Mouse (Mus musculus) neural tube, embryonic 12.5 days (tissue): Measurements from ENCODE around the gene S100a4. TPM values are rescaled to one million over a fixed set of nuclear protein-coding genes. Genes with fewer than 3 reads are reported as not detected.

ENCODE experiments used
- ATAC-seq: fragments of 200-750 bp; cut with Nextera tagmentation; 2 replicates; pipeline ENCODE4 v1.8.0; 2017; ENCODE audit warnings: low read depth, mild to moderate bottlenecking, moderate TSS enrichment, moderate library complexity; ENCODE audit not compliant: low FRiP score
- H3K27ac ChIP-seq: fragments of 300-500 bp; sonication (generic); 2 replicates; pipeline ENCODE4 v1.5.1; 2016
- H3K27me3 ChIP-seq: fragments of 300-500 bp; sonication (generic); replicated peaks from 2 replicates; pipeline ENCODE4 v1.6.1; 2016; ENCODE audit warnings: mild to moderate bottlenecking
- H3K36me3 ChIP-seq: fragments of 300-500 bp; sonication (generic); 2 replicates; pipeline ENCODE4 v1.6.1; 2016; ENCODE audit warnings: mild to moderate bottlenecking
- H3K4me1 ChIP-seq: fragments of 300-500 bp; sonication (generic); 2 replicates; pipeline ENCODE4 v1.6.1; 2016
- H3K4me2 ChIP-seq: fragments of 300-500 bp; sonication (generic); replicated peaks from 2 replicates; pipeline ENCODE4 v1.6.1; 2016; ENCODE audit warnings: mild to moderate bottlenecking
- H3K4me3 ChIP-seq: fragments of 300-500 bp; sonication (generic); 2 replicates; pipeline ENCODE4 v1.5.1; 2016
- H3K9ac ChIP-seq: fragments of 300-500 bp; sonication (generic); 2 replicates; pipeline ENCODE4 v1.6.1; 2016; ENCODE audit warnings: mild to moderate bottlenecking
- H3K9me3 ChIP-seq: fragments of 300-500 bp; sonication (generic); 2 replicates; pipeline ENCODE4 v1.6.1; 2016; ENCODE audit warnings: mild to moderate bottlenecking
- WGBS: fragments of 180-500 bp; shearing (Covaris S2); methylation state at CpG from one replicate; pipeline ENCODE4 v1.1.7; 2016; 5-methylcytosine and 5-hydroxymethylcytosine counted together
- polyA plus RNA-seq: library from polyadenylated mRNA; unstranded; fragments of >200 nt; fragmentation: Nextera tagmentation; extraction: Ambion mirVana; gene quantifications from 2 replicates; pipeline ENCODE4 v1.2.1, GENCODE M21; 2016

The S100a4 gene
- polyA plus RNA-seq = 0.46 and 1.0 TPM in 2 replicates

GRCm38 (mm10) chr3:90603623-90604022, at the start of gene S100a4:
TSS of gene S100a4 (plus strand) at chr3:90603771.
- Histone ChIP-seq H3K27me3 (no peaks in the 10 kb centered on the region), H3K4me1 (0 out of 2 replicates have a peak, but pooled peaks cover 7% of the 10 kb centered on the region), H3K36me3 (no peaks in the 10 kb centered on the region), H3K27ac (no peak within 1 kb of the TSS), H3K4me2 (no peak within 1 kb of the TSS), H3K9ac (no peak within 1 kb of the TSS), H3K9me3 (no peaks in the 10 kb centered on the region), H3K4me3 (no peak within 1 kb of the TSS)
- 68% methylated on average over 3 of the region's 3 CpGs for WGBS
- no peak for ATAC-seq

GRCm38 (mm10) chr3:90555954-90556353, 47.6 kb upstream of the S100a4 start:
- Histone ChIP-seq H3K27me3 (no peaks in the 10 kb centered on the region), H3K4me1 (no peaks in the 10 kb centered on the region), H3K9me3 (no peaks in the 10 kb centered on the region), H3K4me3 (no peak overlapping the region), H3K36me3 (no peaks in the 10 kb centered on the region), H3K27ac (no peak overlapping the region), H3K4me2 (no peak overlapping the region), H3K9ac (no peak overlapping the region)
- ATAC-seq = peak; percentile 76
- WGBS = 42% methylated on average over 5 of the region's 5 CpGs

GRCm38 (mm10) chr3:90560008-90560628, 43.5 kb upstream of the S100a4 start, which contains the start of gene S100a3:
TSS of gene S100a3 (plus strand) at chr3:90560578.
- Histone ChIP-seq H3K27ac (no peak within 1 kb of the TSS), H3K9me3 (no peaks in the 10 kb centered on the region), H3K4me1 (no peaks in the 10 kb centered on the region), H3K4me3 (no peak within 1 kb of the TSS), H3K4me2 (no peak within 1 kb of the TSS), H3K27me3 (no peaks in the 10 kb centered on the region), H3K9ac (no peak within 1 kb of the TSS), H3K36me3 (no peaks in the 10 kb centered on the region)
- ATAC-seq = no peak
- 72% methylated on average over 6 of the region's 6 CpGs for WGBS

GRCm38 (mm10) chr3:90574691-90575090, 28.9 kb upstream of the S100a4 start:
- H3K9me3 ChIP-seq = no peaks in the 10 kb centered on the region

GRCm38 (mm10) chr3:90575320-90575719, 28.3 kb upstream of the S100a4 start:
- Histone ChIP-seq H3K4me3 (no peak overlapping the region), H3K27ac (no peak overlapping the region), H3K4me2 (no peak overlapping the region), H3K27me3 (no peaks in the 10 kb centered on the region), H3K4me1 (no peaks in the 10 kb centered on the region), H3K9me3 (no peaks in the 10 kb centered on the region), H3K36me3 (no peaks in the 10 kb centered on the region), H3K9ac (no peak overlapping the region)
- ATAC-seq = no peak
- 83% methylated on average over 3 of the region's 3 CpGs for WGBS

More at GRCm38 (mm10) chr3:90574691-90575090, 28.9 kb upstream of the S100a4 start:
- Histone ChIP-seq H3K4me1 (no peaks in the 10 kb centered on the region), H3K27ac (no peak overlapping the region), H3K27me3 (no peaks in the 10 kb centered on the region), H3K4me2 (no peak overlapping the region), H3K4me3 (no peak overlapping the region), H3K36me3 (no peaks in the 10 kb centered on the region), H3K9ac (no peak overlapping the region)
- WGBS = 90% methylated on average over 5 of the region's 5 CpGs
- no peak for ATAC-seq

GRCm38 (mm10) chr3:90576351-90577001, 27.1 kb upstream of the S100a4 start:
- ATAC-seq = no peak
- Histone ChIP-seq H3K27me3 (no peaks in the 10 kb centered on the region), H3K4me1 (no peaks in the 10 kb centered on the region), H3K9ac (no peak overlapping the region), H3K36me3 (no peaks in the 10 kb centered on the region), H3K9me3 (no peaks in the 10 kb centered on the region), H3K4me2 (no peak overlapping the region), H3K4me3 (no peak overlapping the region), H3K27ac (no peak overlapping the region)
- WGBS = 81% methylated on average over 10 of the region's 10 CpGs

GRCm38 (mm10) chr3:90579433-90579832, 24.1 kb upstream of the S100a4 start:
- Histone ChIP-seq H3K27ac (no peak overlapping the region), H3K27me3 (no peaks in the 10 kb centered on the region), H3K9me3 (no peaks in the 10 kb centered on the region), H3K36me3 (no peaks in the 10 kb centered on the region), H3K4me3 (no peak overlapping the region), H3K9ac (no peak overlapping the region), H3K4me1 (no peaks in the 10 kb centered on the region), H3K4me2 (no peak overlapping the region)
- no peak for ATAC-seq
- WGBS = 82% methylated on average over 7 of the region's 7 CpGs

GRCm38 (mm10) chr3:90581141-90581540, 22.4 kb upstream of the S100a4 start:
- 95% methylated on average over 5 of the region's 5 CpGs for WGBS
- no peak for ATAC-seq
- Histone ChIP-seq H3K9me3 (no peaks in the 10 kb centered on the region), H3K27me3 (no peaks in the 10 kb centered on the region), H3K4me1 (no peaks in the 10 kb centered on the region), H3K4me3 (no peak overlapping the region), H3K4me2 (no peak overlapping the region), H3K36me3 (no peaks in the 10 kb centered on the region), H3K9ac (no peak overlapping the region), H3K27ac (no peak overlapping the region)

GRCm38 (mm10) chr3:90582156-90582555, 21.4 kb upstream of the S100a4 start:
- Histone ChIP-seq H3K4me2 (no peak overlapping the region), H3K36me3 (no peaks in the 10 kb centered on the region), H3K4me3 (no peak overlapping the region), H3K4me1 (no peaks in the 10 kb centered on the region), H3K27ac (no peak overlapping the region), H3K9me3 (no peaks in the 10 kb centered on the region), H3K27me3 (no peaks in the 10 kb centered on the region), H3K9ac (no peak overlapping the region)
- no peak for ATAC-seq
- 98% methylated on average over 1 of the region's 1 CpGs for WGBS

- Histone ChIP-seq H3K27ac (no peak overlapping the region), H3K36me3 (no peaks in the 10 kb centered on the region), H3K9me3 (no peaks in the 10 kb centered on the region), H3K4me1 (no peaks in the 10 kb centered on the region), H3K4me3 (no peak overlapping the region), H3K27me3 (no peaks in the 10 kb centered on the region), H3K9ac (no peak overlapping the region), H3K4me2 (no peak overlapping the region)
- WGBS = 83% methylated on average over 4 of the region's 4 CpGs
- ATAC-seq = no peak
These were observed 21.0 kb upstream of the S100a4 start for GRCm38 (mm10) chr3:90582556-90582955.

GRCm38 (mm10) chr3:90583893-90584292, 19.7 kb upstream of the S100a4 start:
- no peak overlapping the region for H3K9ac ChIP-seq
- no peaks in the 10 kb centered on the region for H3K36me3 ChIP-seq
- no peaks in the 10 kb centered on the region for H3K4me1 ChIP-seq
- H3K4me2 ChIP-seq = no peak overlapping the region
- H3K9me3 ChIP-seq = no peaks in the 10 kb centered on the region
- no peak overlapping the region for H3K4me3 ChIP-seq
- ATAC-seq = no peak
- no peak overlapping the region for H3K27ac ChIP-seq
- 55% methylated on average over 3 of the region's 3 CpGs for WGBS
- H3K27me3 ChIP-seq = no peaks in the 10 kb centered on the region

- Histone ChIP-seq H3K36me3 (no peaks in the 10 kb centered on the region), H3K9me3 (no peaks in the 10 kb centered on the region), H3K4me2 (no peak overlapping the region), H3K27ac (no peak overlapping the region), H3K4me3 (no peak overlapping the region), H3K27me3 (no peaks in the 10 kb centered on the region), H3K9ac (no peak overlapping the region), H3K4me1 (no peaks in the 10 kb centered on the region)
- WGBS = 32% methylated on average over 5 of the region's 5 CpGs
- no peak for ATAC-seq
These were observed 18.0 kb upstream of the S100a4 start for GRCm38 (mm10) chr3:90585595-90585994.
